Mouse (Mus musculus) adrenal gland, postnatal 10 days (tissue): ENCODE data around the gene Hoga1. TPM values are rescaled to one million over a fixed set of nuclear protein-coding genes. Genes with fewer than 3 reads are reported as not detected.

ENCODE experiments used
- DNase-seq: peaks from one replicate; pipeline ENCODE4 v3.0.0; 2021; ENCODE audit warnings: mixed read lengths
- long read RNA-seq, 2 experiments: library from polyadenylated mRNA; stranded (forward); transcript quantifications; one replicate each; pipeline ENCODE4 v2.0.0; 2021
- total RNA-seq, 2 experiments: library from RNA; stranded (reverse); gene quantifications; 2 replicates each; pipeline ENCODE4 v1.2.3; 2021

Hoga1 gene
- 10 to 100 TPM; 24.6 to 39.9 TPM for total RNA-seq
- long read RNA-seq, experiment 1, transcript Hoga1-201 (7 exons, 1,668 nt): major isoform, 93 of 111 reads
- long read RNA-seq, experiment 1, partial matches to known transcripts: 5 of 111 reads
- long read RNA-seq, experiment 1, other reads (novel, unspliced or antisense): 13 of 111 reads
- long read RNA-seq, experiment 2, transcript Hoga1-201 (7 exons, 1,668 nt): major isoform, 13 of 15 reads
- long read RNA-seq, experiment 2, partial matches to known transcripts: 1 of 15 reads
- long read RNA-seq, experiment 2, other reads (novel, unspliced or antisense): 1 of 15 reads

DNA sequence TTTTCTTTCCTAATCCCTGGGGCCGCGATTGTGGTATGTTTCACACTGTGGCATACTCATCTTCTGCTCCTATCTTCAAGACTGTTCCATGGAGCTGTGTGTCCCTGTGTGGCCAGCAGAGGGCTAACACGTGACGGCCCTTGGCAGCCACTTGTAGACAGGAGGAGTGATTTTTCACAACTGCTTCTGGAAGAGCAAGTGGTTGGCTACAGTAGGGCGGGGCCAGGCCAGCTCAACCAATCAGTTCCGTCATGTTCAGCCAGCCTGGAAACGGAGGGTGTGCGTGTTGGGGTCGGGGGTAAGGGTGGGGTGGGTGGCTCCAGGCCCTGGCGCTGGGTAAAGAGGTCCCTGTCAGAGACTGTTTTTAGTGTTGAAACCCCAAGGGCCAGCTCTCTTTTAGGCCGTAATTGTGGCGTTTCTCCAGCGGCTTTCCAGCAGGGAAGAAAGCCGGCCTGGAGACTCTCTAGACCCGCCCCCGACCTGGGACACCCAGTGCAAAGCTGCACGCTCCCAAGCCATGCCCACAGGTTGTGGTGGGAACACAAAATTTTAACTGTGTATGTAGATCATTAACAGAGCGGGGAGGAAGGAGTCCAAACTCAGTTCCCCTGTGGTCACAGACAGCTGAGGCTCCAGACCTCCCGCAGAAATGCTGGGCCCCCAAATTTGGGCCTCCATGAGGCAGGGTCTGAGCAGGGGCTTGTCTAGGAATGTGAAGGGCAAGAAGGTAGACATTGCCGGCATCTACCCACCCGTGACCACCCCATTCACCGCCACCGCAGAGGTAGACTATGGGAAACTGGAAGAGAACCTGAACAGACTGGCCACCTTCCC lies at the start of gene Hoga1:
Gene Hoga1 (plus strand): TSS at position 342 of the 834 bp plus-strand sequence.
- DNase-seq: peak; percentile 84

DNA sequence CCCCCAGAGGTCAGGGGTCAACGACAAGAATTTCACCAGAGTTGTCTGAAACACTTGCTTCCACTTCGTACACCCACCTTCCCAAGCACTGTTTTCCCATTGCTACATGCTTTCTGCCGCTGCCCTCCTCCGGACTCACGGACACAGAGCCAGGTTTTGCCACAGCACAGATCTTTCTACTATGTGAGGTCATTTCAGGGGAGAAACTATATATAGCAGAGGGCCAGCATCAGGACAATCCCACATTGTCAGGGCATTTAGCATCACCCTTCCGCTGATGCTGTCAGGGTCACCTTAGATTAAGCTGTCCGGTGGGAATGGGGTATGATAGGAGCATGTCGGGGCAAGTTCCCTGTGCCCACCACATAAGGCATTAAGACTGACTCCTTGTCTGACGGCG lies 48.3 kb upstream of the Hoga1 start:
- no peak for DNase-seq

- DNase-seq: peak; percentile 19
Measured at GRCm38 (mm10) chr19:41998770-41999548, 46.5 kb upstream of the Hoga1 start.

DNA sequence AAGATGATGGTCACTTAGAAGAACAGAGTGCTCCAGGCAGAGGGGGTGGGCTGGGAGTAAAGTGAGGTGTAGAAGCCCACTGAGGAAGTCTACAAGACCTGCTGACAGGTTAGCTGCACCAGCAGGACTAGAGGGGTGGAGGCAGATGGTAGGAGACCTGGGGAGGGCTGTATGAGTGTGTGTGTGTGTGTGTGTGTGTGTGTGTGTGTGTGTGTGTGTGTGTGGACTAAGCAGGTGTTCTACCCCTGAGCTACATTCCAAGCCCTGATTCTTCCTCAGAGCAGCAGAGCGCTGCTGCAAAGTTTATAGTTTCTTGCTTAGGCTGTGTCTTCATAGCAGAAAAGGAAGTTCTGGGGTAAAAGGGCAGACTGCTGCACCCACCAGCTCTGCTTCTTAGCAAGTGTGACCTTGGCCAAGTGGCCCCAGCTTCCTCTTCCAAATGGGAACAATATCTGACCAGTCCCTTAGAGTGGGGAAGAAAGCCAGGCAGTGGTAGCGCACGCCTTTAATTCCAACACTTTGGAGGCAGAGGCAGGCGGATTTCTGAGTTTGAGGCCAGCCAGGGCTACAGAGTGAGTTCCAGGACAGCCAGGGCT lies 45.6 kb upstream of the Hoga1 start:
- DNase-seq: no peak

GRCm38 (mm10) chr19:42000446-42000958 lies 44.9 kb upstream of the Hoga1 start:
- no peak for DNase-seq

GRCm38 (mm10) chr19:42001253-42001980 lies 44.0 kb upstream of the Hoga1 start:
- no peak for DNase-seq

- DNase-seq: no peak
Measured at GRCm38 (mm10) chr19:42004258-42004657, 41.2 kb upstream of the Hoga1 start.

- DNase-seq: no peak
Measured at GRCm38 (mm10) chr19:42005616-42006015, 39.8 kb upstream of the Hoga1 start.

- no peak for DNase-seq
Measured at GRCm38 (mm10) chr19:42006568-42006967, 38.8 kb upstream of the Hoga1 start.

DNA sequence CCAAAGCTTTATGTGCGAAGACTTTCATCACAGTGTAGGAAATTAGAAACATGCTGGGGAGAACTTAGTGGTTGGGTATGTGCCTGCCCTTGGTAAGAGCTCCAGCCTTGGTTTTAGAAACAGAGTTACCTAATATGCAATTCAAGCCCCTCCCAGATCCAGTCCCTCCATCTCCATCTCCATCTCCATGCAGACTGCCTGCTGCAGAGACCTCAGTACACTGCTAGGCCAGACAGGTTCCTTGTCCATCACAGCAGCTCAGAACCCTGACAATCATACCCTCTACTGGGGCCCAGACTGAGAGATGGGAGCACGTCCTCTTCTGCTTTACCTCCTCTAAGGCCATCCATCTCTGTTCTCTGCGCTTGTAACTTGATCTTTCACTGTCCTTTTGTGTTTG lies 36.8 kb upstream of the Hoga1 start:
- DNase-seq: no peak

GRCm38 (mm10) chr19:42009067-42009466 lies 36.3 kb upstream of the Hoga1 start:
- DNase-seq: no peak

- peak; percentile 62 for DNase-seq
Measured at GRCm38 (mm10) chr19:42010436-42010835, 35.0 kb upstream of the Hoga1 start.

DNA sequence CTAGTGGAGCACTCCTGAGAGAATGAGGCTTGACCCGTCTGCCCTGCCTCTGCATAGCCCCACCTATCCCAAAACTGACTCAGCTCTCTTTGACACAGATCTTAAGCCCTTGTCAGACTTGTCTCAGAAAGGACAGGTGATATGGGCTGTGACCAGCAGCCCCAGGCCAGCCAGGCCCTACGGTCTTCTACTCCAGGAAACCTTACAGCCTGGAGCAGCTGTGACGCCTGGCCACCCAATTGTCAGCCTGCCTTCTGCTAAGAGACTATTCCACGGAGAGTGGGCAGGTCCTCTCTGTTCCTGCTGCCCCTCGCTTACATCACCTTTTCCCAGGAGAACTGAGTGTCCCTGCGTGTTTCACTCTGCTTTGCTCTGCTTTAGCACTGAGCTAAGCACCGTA lies 34.3 kb upstream of the Hoga1 start:
- DNase-seq: no peak

- DNase-seq: no peak
Measured at GRCm38 (mm10) chr19:42014231-42014825, 31.1 kb upstream of the Hoga1 start.

GRCm38 (mm10) chr19:42015001-42015400 lies 30.4 kb upstream of the Hoga1 start:
- DNase-seq: no peak

DNA sequence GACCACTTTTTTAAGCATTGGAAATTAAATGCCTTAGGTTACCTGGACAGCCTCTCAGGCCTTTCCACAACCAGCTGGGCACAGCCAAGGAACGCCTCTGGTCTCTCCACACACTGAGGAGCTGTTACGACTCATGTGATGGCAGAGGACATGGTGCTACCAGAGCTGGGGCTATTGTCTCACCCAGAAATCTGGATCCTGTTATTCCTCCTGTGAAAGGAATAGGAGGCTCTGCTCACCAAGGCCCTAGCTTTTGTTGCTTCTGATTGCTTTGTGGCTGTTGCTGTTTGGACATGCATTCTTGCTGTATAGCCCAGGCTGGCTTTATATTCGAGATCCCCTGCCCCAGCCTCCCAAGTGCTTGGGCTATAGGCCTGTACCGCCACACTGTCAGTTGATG lies 29.2 kb upstream of the Hoga1 start:
- DNase-seq: no peak

GRCm38 (mm10) chr19:42016840-42017239 lies 28.6 kb upstream of the Hoga1 start:
- peak; percentile 35 for DNase-seq

- peak; percentile 80 for DNase-seq
Measured at GRCm38 (mm10) chr19:42017399-42018247, 27.8 kb upstream of the Hoga1 start.

GRCm38 (mm10) chr19:42019011-42019522 lies 26.3 kb upstream of the Hoga1 start:
- no peak for DNase-seq
